Mouse (Mus musculus) adrenal gland, postnatal 10 days (tissue): ENCODE measurements around the gene Cep57l1. TPM values are rescaled to one million over a fixed set of nuclear protein-coding genes. Genes with fewer than 3 reads are reported as not detected.

Source experiments
- DNase-seq: peaks from one replicate; pipeline ENCODE4 v3.0.0; 2021; ENCODE audit warnings: mixed read lengths
- microRNA-seq: library from miRNA; unstranded; fragments of <30 nt; microRNA quantifications from one replicate; pipeline ENCODE4 v1.2.0, GENCODE M21; 2021
- total RNA-seq, 2 experiments: library from RNA; stranded (reverse); gene quantifications; 2 replicates each; pipeline ENCODE4 v1.2.3; 2021

Cep57l1 gene
- total RNA-seq, 2 experiments from 2014 or later: 8.8 to 10.2 TPM

GRCm38 (mm10) chr10:41675842-41676571 lies 133.7 kb downstream of the Cep57l1 start:
- no peak for DNase-seq

GRCm38 (mm10) chr10:41675243-41675642 lies 134.4 kb downstream of the Cep57l1 start:
- DNase-seq: no peak

GRCm38 (mm10) chr10:41674362-41674761 lies 135.3 kb downstream of the Cep57l1 start:
- DNase-seq: no peak

GRCm38 (mm10) chr10:41670196-41670595 lies 139.5 kb downstream of the Cep57l1 start:
- no peak for DNase-seq

Small RNAs within 50 kb of the gene (microRNA-seq; reads per million reads assigned to microRNA genes)
- gene Mir3473b: not detected

Other genes starting within 250 kb of the Cep57l1 start
- gene Ccdc162, start 93.2 kb downstream of the Cep57l1 start, total RNA-seq: under 1 TPM; 0.55 to 0.66 TPM
- 10 to 100 TPM; 25.4 to 26.4 TPM for gene Sesn1, start 64 bp upstream of the Cep57l1 start, total RNA-seq
- gene Armc2, start 208.6 kb upstream of the Cep57l1 start, total RNA-seq: 1 to 10 TPM in 1 of 2 experiments, under 1 TPM in 1; 0.84 to 3.0 TPM